Mouse (Mus musculus): ENCODE measurements around the gene Tnr. TPM values are rescaled to one million over a fixed set of nuclear protein-coding genes. Genes with fewer than 3 reads are reported as not detected.

Gene Tnr
- total RNA-seq, 2 experiments from 2014 or later = 138 to 146 TPM

- DNase-seq (ENCODE audit: extremely low spot score in 1 of 2, low spot score in 2 of 2) = no peak
- Histone ChIP-seq H3K27ac (no peak overlapping the region), H3K4me3 (no peak overlapping the region)
- intact Hi-C loops (cut with DNase I) = no loop called here
- TF ChIP-seq CTCF (IDR thresholded peaks at IDR 0.05) = peak; percentile 44
Measured at GRCm38 (mm10) chr1:159816614-159817371, 293.2 kb downstream of the Tnr start.

GRCm38 (mm10) chr1:159819511-159819910 lies 295.9 kb downstream of the Tnr start:
- DNase-seq (ENCODE audit: extremely low spot score in 1 of 2, low spot score in 2 of 2) = peak in 1 of 2 experiments; percentile 50
- intact Hi-C loops (cut with DNase I) = loop anchor here (2.0 kb wide), 1 partner anchor 69 kb away; no protein-coding TSS in a partner anchor
- Histone ChIP-seq H3K27ac (peak overlapping the region; percentile 79), H3K4me3 (no peak overlapping the region)
- no peak for TF ChIP-seq CTCF (IDR thresholded peaks at IDR 0.05)

- no peak overlapping the region for H3K4me3 ChIP-seq
- peak overlapping the region; percentile 74 for H3K27ac ChIP-seq
- intact Hi-C loops (cut with DNase I) = no loop called here
- no peak for TF ChIP-seq CTCF (IDR thresholded peaks at IDR 0.05)
- DNase-seq (ENCODE audit: extremely low spot score in 1 of 2, low spot score in 2 of 2) = no peak
Measured at GRCm38 (mm10) chr1:159822416-159822815, 298.8 kb downstream of the Tnr start.

- intact Hi-C loops (cut with DNase I) = loop anchor here (2.0 kb wide), 2 partner anchors 44 to 60 kb away; no protein-coding TSS in a partner anchor
- TF ChIP-seq CTCF (IDR thresholded peaks at IDR 0.05) = no peak
- Histone ChIP-seq H3K27ac (peak overlapping the region; percentile 44; the same call in 1 of the 2 replicates), H3K4me3 (no peak overlapping the region)
- DNase-seq (ENCODE audit: extremely low spot score in 1 of 2, low spot score in 2 of 2) = no peak
Measured at GRCm38 (mm10) chr1:159828531-159828930, 305.0 kb downstream of the Tnr start.

GRCm38 (mm10) chr1:159833165-159833564 lies 309.6 kb downstream of the Tnr start:
- no peak for DNase-seq (ENCODE audit: extremely low spot score in 1 of 2, low spot score in 2 of 2)
- H3K4me3 ChIP-seq = no peak overlapping the region
- no peak for TF ChIP-seq CTCF (IDR thresholded peaks at IDR 0.05)
- intact Hi-C loops (cut with DNase I) = no loop called here
- H3K27ac ChIP-seq = no peak overlapping the region

- TF ChIP-seq CTCF (IDR thresholded peaks at IDR 0.05) = no peak
- intact Hi-C loops (cut with DNase I) = no loop called here
- Histone ChIP-seq H3K27ac (no peak overlapping the region), H3K4me3 (no peak overlapping the region)
- DNase-seq (ENCODE audit: extremely low spot score in 1 of 2, low spot score in 2 of 2) = no peak
Measured at GRCm38 (mm10) chr1:159833646-159834338, 310.2 kb downstream of the Tnr start.

GRCm38 (mm10) chr1:159835126-159835525 lies 311.6 kb downstream of the Tnr start:
- DNase-seq (ENCODE audit: extremely low spot score in 1 of 2, low spot score in 2 of 2) = no peak
- no peak overlapping the region for H3K4me3 ChIP-seq
- intact Hi-C loops (cut with DNase I) = no loop called here
- no peak for TF ChIP-seq CTCF (IDR thresholded peaks at IDR 0.05)
- no peak overlapping the region for H3K27ac ChIP-seq

- no peak overlapping the region for H3K4me3 ChIP-seq
- DNase-seq (ENCODE audit: extremely low spot score in 1 of 2, low spot score in 2 of 2) = no peak
- H3K27ac ChIP-seq = no peak overlapping the region
- no peak for TF ChIP-seq CTCF (IDR thresholded peaks at IDR 0.05)
- intact Hi-C loops (cut with DNase I) = no loop called here
Measured at GRCm38 (mm10) chr1:159840337-159840736, 316.8 kb downstream of the Tnr start.

- no peak for TF ChIP-seq CTCF (IDR thresholded peaks at IDR 0.05)
- no peak for DNase-seq (ENCODE audit: extremely low spot score in 1 of 2, low spot score in 2 of 2)
- Histone ChIP-seq H3K27ac (no peak overlapping the region), H3K4me3 (no peak overlapping the region)
- intact Hi-C loops (cut with DNase I) = no loop called here
Measured at GRCm38 (mm10) chr1:159842876-159843275, 319.3 kb downstream of the Tnr start.

- intact Hi-C loops (cut with DNase I) = no loop called here
- H3K27ac ChIP-seq = no peak overlapping the region
- H3K4me3 ChIP-seq = no peak overlapping the region
- DNase-seq (ENCODE audit: extremely low spot score in 1 of 2, low spot score in 2 of 2) = no peak
- no peak for TF ChIP-seq CTCF (IDR thresholded peaks at IDR 0.05)
Measured at GRCm38 (mm10) chr1:159852088-159852487, 328.5 kb downstream of the Tnr start.

- intact Hi-C loops (cut with DNase I) = no loop called here
- no peak for TF ChIP-seq CTCF (IDR thresholded peaks at IDR 0.05)
- DNase-seq (ENCODE audit: extremely low spot score in 1 of 2, low spot score in 2 of 2) = no peak
- Histone ChIP-seq H3K27ac (0 out of 2 replicates have a peak overlapping the region, but pooled peaks have one; percentile 4), H3K4me3 (no peak overlapping the region)
Measured at GRCm38 (mm10) chr1:159854261-159854660, 330.7 kb downstream of the Tnr start.

GRCm38 (mm10) chr1:159861782-159862474 lies 338.4 kb downstream of the Tnr start:
- TF ChIP-seq CTCF (IDR thresholded peaks at IDR 0.05) = no peak
- intact Hi-C loops (cut with DNase I) = no loop called here
- Histone ChIP-seq H3K4me3 (no peak overlapping the region), H3K27ac (no peak overlapping the region)
- DNase-seq (ENCODE audit: extremely low spot score in 1 of 2, low spot score in 2 of 2) = no peak
